Mouse (Mus musculus) c-Kit-positive CD71-positive TER-119-positive erythroid progenitor cells, embryonic 14.5 days (primary cell): ENCODE results near the gene Olfr559.

Source experiments
- DNase-seq: peaks from one replicate; pipeline ENCODE4 v3.0.0-alpha.2; 2013; ENCODE audit warnings: low spot score

Olfr559 gene

DNA sequence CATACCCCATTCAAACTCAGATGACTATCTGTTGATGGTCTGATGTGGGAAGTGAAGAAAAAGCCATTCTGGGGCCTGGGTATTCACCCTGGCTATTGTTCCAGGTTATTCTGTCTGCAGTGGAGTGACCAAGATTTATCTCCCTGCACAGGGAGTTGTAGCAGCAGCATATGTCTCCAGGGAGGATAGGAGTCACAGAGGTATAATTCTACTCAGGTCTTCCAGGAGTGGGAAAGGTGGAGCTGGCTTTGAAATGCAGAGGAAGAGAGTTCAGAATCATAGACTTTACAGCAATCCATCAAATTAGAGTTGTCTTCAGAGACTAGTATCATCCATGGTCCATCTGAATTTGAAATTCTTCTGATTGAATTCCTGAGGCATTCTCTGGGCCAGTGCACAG is at the start of gene Olfr559:
Gene Olfr559, minus strand, starts transcription at position 101 of the 400 bp plus-strand sequence.
- no peak for DNase-seq

DNA sequence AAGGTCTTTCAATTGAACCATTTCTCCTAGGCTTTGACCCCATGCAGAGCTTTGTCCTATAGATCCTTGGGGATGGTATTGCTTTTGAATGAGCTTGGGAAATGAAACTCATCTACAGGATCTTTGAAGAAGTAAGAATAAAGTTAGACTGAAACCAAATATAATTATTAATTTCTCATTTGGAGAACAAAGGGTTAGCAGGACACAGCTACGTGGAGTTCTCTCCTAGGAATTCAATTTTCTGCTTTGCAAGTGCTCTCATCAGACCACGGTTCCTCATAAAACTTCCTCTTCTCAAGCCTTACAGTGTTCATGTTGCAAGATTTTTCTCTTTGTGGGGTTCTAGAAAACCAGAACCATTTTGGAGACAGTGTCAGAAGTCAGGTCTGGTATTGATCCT is 43.6 kb upstream of the Olfr559 start, which contains the start of gene Olfr561:
Gene Olfr561, plus strand, starts transcription at position 301 of the 400 bp plus-strand sequence.
- DNase-seq = no peak

- DNase-seq = no peak
Measured at GRCm38 (mm10) chr7:102759266-102759665, 32.0 kb upstream of the Olfr559 start, which contains the start of the genes Olfr560 and Olfr78. Gene Olfr560, minus strand, starts transcription at chr7:102759366. Gene Olfr78, minus strand, starts transcription at chr7:102759471.

- no peak for DNase-seq
Measured at GRCm38 (mm10) chr7:102752086-102752485, 24.8 kb upstream of the Olfr559 start.

DNA sequence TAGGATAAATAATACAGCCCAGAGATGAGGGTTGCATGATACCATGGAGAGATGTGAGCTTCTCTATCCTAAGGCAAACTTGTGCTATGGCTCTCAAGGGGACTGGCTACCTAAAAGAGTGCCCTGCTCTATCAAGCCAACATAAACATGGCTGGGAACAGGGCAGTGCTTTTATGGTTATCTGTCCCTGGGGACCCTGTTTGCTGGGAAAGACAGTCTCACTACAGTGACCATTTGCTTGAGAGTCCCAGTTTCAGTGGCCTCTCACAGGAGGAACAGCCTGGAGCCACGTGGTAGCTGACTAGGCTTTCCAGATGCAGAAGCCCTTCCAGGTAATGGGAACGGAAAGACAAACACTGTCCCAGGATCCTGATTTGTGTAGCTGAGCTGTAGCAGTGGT is 10.4 kb upstream of the Olfr559 start:
- DNase-seq = no peak

DNA sequence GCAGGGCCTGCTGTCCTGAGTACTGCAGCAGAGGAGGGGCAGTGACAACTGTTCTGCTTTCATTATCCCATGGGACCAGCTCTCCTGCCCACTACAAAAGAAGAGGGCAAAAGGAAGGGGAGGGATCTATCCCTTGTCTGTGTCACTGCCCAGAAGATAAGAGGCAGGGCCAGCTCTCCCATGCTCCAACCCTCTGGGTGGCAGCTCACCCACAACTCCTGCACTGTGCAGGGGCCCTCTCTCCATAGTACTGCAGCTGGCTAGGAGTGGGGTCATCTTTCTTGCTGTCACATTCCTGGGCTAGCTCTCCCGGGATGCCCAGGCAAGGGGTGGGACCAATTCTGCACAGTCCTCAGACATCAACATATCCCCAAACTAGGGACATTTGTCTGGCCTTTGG is 6.5 kb upstream of the Olfr559 start:
- no peak for DNase-seq

GRCm38 (mm10) chr7:102718970-102719369 is 8.3 kb downstream of the Olfr559 start, which contains the start of gene Olfr33:
Gene Olfr33, minus strand, starts transcription at chr7:102719070.
- no peak for DNase-seq

- no peak for DNase-seq
Measured at GRCm38 (mm10) chr7:102701915-102702314, 25.4 kb downstream of the Olfr559 start, which contains the start of gene Olfr558. Gene Olfr558, plus strand, starts transcription at chr7:102702215.

- no peak for DNase-seq
Measured at GRCm38 (mm10) chr7:102698461-102698860, 28.8 kb downstream of the Olfr559 start.

GRCm38 (mm10) chr7:102695358-102696125 is 31.7 kb downstream of the Olfr559 start, which contains the start of gene Olfr557:
Gene Olfr557, plus strand, starts transcription at chr7:102695910.
- DNase-seq = peak; percentile 30

- peak; percentile 69 for DNase-seq
Measured at GRCm38 (mm10) chr7:102686944-102687501, 40.3 kb downstream of the Olfr559 start, which contains the start of gene Trim68. Gene Trim68, minus strand, starts transcription at chr7:102687327.

DNA sequence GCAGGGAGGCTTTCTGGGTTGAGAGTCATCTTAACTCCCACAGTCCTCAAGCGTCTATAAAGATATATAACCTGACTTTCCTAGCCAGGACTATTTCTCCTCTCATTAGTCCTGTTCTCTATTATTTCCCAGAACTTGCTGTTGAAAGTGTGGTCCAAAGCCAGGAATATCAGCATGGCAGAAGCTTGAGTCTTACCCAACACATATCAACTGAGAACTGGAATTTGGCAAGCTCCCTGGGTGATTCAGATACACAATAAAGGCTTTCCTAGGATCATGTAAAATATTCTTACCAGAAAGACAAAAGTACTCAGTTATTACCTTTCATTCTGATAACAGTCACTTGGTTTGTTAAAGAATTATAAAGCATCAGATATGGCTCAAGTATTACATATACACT is 45.4 kb downstream of the Olfr559 start:
- DNase-seq = no peak

DNA sequence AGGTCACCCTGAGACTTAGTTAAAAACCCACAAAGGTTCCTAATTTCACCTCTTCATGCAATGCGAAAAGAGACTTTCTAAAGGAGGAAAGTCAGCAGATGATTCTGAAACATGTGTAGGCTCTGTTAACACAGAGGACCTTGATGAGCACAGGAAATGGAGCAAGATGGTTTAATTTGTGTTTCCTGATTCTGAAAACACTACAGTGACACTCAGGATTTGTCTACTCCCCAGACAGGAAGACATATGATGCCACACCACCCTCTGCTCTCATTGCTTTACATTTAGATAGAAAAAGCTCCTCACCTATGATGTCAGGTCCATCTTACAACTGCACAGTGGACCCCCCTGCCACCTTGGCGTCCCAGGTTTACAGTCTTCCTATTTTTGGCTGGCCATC is 51.1 kb downstream of the Olfr559 start:
- no peak for DNase-seq
